Mouse (Mus musculus) left cerebral cortex, postnatal 25 days (tissue): ENCODE measurements around the gene Gm6370. TPM values are rescaled to one million over a fixed set of nuclear protein-coding genes. Genes with fewer than 3 reads are reported as not detected.

ENCODE experiments used
- total RNA-seq, 2 experiments: library from RNA; stranded (reverse); gene quantifications; 2 replicates each; pipeline ENCODE4 v1.2.3; 2021

Gene Gm6370
- total RNA-seq, 2 experiments from 2014 or later, result not detected

Other genes starting within 250 kb of the Gm6370 start
- gene Wasf3, start 106.4 kb upstream of the Gm6370 start, total RNA-seq, result 10 to 100 TPM; 90.2 to 95.3 TPM
- not detected for gene Gm6408, start 9.4 kb upstream of the Gm6370 start, total RNA-seq
- not detected for gene 4930449I24Rik, start 11.0 kb downstream of the Gm6370 start, total RNA-seq
- not detected for gene Gm3402, start 22.8 kb downstream of the Gm6370 start, total RNA-seq
- not detected for gene Gm3404, start 34.4 kb downstream of the Gm6370 start, total RNA-seq
- not detected for gene Gm3409, start 46.3 kb downstream of the Gm6370 start, total RNA-seq
- not detected for gene Gm3415, start 64.8 kb downstream of the Gm6370 start, total RNA-seq
- 10 to 100 TPM; 28.1 to 32.2 TPM for gene Gpr12, start 93.9 kb downstream of the Gm6370 start, total RNA-seq